Mouse (Mus musculus) 3134 (cell line): ENCODE data around the gene Tmem150a.
A peak's percentile ranks its signal among the peaks of the same experiment; 100 is the strongest.

Experiments used
- DNase-seq: peaks from one replicate; pipeline ENCODE4 v3.0.0-alpha.2; 2011; ENCODE audit warnings: low spot score; ENCODE audit not compliant: insufficient read length; ENCODE audit errors: extremely low read depth

Gene Tmem150a

GRCm38 (mm10) chr6:72371147-72371546, 15.9 kb downstream of the Tmem150a start:
- peak; percentile 80 for DNase-seq

- DNase-seq, result no peak
These were observed 16.3 kb downstream of the Tmem150a start for GRCm38 (mm10) chr6:72371571-72371970.

- DNase-seq, result no peak
These were observed 17.9 kb downstream of the Tmem150a start for GRCm38 (mm10) chr6:72373184-72373583.

- DNase-seq, result no peak
These were observed 19.0 kb downstream of the Tmem150a start for GRCm38 (mm10) chr6:72374206-72374605.

- no peak for DNase-seq
These were observed 19.7 kb downstream of the Tmem150a start for GRCm38 (mm10) chr6:72374820-72375563.

GRCm38 (mm10) chr6:72378510-72379234, 23.4 kb downstream of the Tmem150a start:
- no peak for DNase-seq

GRCm38 (mm10) chr6:72379377-72380130, 24.3 kb downstream of the Tmem150a start:
- DNase-seq, result peak; percentile 36

- peak; percentile 86 for DNase-seq
These were observed 25.0 kb downstream of the Tmem150a start, which contains the start of gene Vamp5 for GRCm38 (mm10) chr6:72380131-72380770. TSS of gene Vamp5 (minus strand) at chr6:72380468.

- DNase-seq, result no peak
These were observed 27.2 kb downstream of the Tmem150a start for GRCm38 (mm10) chr6:72382494-72382893.

GRCm38 (mm10) chr6:72383142-72383820, 28.0 kb downstream of the Tmem150a start:
- DNase-seq, result peak; percentile 33

GRCm38 (mm10) chr6:72383952-72384351, 28.7 kb downstream of the Tmem150a start:
- no peak for DNase-seq

- DNase-seq, result no peak
These were observed 30.0 kb downstream of the Tmem150a start for GRCm38 (mm10) chr6:72385258-72385657.

GRCm38 (mm10) chr6:72386561-72386960, 31.3 kb downstream of the Tmem150a start:
- DNase-seq, result no peak

- no peak for DNase-seq
These were observed 32.6 kb downstream of the Tmem150a start for GRCm38 (mm10) chr6:72387816-72388215.

- DNase-seq, result no peak
These were observed 33.0 kb downstream of the Tmem150a start for GRCm38 (mm10) chr6:72388266-72388665.

GRCm38 (mm10) chr6:72388791-72389329, 33.6 kb downstream of the Tmem150a start:
- no peak for DNase-seq

- DNase-seq, result no peak
These were observed 34.3 kb downstream of the Tmem150a start for GRCm38 (mm10) chr6:72389471-72389940.

- peak; percentile 79 for DNase-seq
These were observed 34.9 kb downstream of the Tmem150a start, which contains the start of gene Vamp8 for GRCm38 (mm10) chr6:72389941-72390771. TSS of gene Vamp8 (minus strand) at chr6:72390703.
